Mouse (Mus musculus) limb, embryonic 14.5 days (tissue): ENCODE data around the gene Cela3a. TPM values are rescaled to one million over a fixed set of nuclear protein-coding genes. Genes with fewer than 3 reads are reported as not detected.

Source experiments
- ATAC-seq: fragments of 200-750 bp; cut with Nextera tagmentation; 2 replicates; pipeline ENCODE4 v1.8.0; 2017; ENCODE audit warnings: low read depth, moderate number of reproducible peaks, moderate TSS enrichment; ENCODE audit not compliant: low FRiP score
- DNase-seq: peaks from one replicate; pipeline ENCODE4 v3.0.0-alpha.2; 2015; ENCODE audit warnings: low spot score
- H3K27ac ChIP-seq: fragments of 300-500 bp; sonication (generic); replicated peaks from 2 replicates; pipeline ENCODE4 v1.5.1; 2014; ENCODE audit warnings: low read depth, mild to moderate bottlenecking, low read length, moderate library complexity, mixed read lengths
- H3K27me3 ChIP-seq: fragments of 300-500 bp; sonication (generic); 2 replicates; pipeline ENCODE4 v1.6.1; 2014; ENCODE audit warnings: low read length, mixed read lengths; ENCODE audit not compliant: control insufficient read depth, insufficient read depth
- H3K36me3 ChIP-seq: fragments of 300-500 bp; sonication (generic); 2 replicates; pipeline ENCODE4 v1.6.1; 2014; ENCODE audit warnings: mild to moderate bottlenecking, low read length, moderate library complexity, mixed read lengths; ENCODE audit not compliant: control insufficient read depth, insufficient read depth
- H3K4me1 ChIP-seq: fragments of 300-500 bp; sonication (generic); 2 replicates; pipeline ENCODE4 v1.6.1; 2014; ENCODE audit warnings: antibody characterized with exemption, low read length, mixed read lengths; ENCODE audit not compliant: control insufficient read depth, insufficient read depth
- H3K4me2 ChIP-seq: fragments of 300-500 bp; sonication (generic); replicated peaks from 2 replicates; pipeline ENCODE4 v1.6.1; 2014; ENCODE audit warnings: low read depth, mild to moderate bottlenecking, low read length, moderate library complexity; ENCODE audit not compliant: severe bottlenecking
- H3K4me3 ChIP-seq: fragments of 300-500 bp; sonication (generic); replicated peaks from 2 replicates; pipeline ENCODE4 v1.5.1; 2014; ENCODE audit warnings: low read length
- H3K9ac ChIP-seq: fragments of 300-500 bp; sonication (generic); 2 replicates; pipeline ENCODE4 v1.6.1; 2014; ENCODE audit warnings: mild to moderate bottlenecking, low read depth, low read length, moderate library complexity; ENCODE audit not compliant: severe bottlenecking
- H3K9me3 ChIP-seq: fragments of 300-500 bp; sonication (generic); 2 replicates; pipeline ENCODE4 v1.6.1; 2016; ENCODE audit warnings: low read length; ENCODE audit not compliant: control insufficient read depth
- POLR2A ChIP-seq: fragments of 200-500 bp; IDR thresholded peaks from 2 replicates; pipeline ENCODE4 v1.8.0; 2012; ENCODE audit warnings: inconsistent platforms, mild to moderate bottlenecking, moderate library complexity, borderline replicate concordance; ENCODE audit not compliant: insufficient read depth, insufficient read length; ENCODE audit errors: extremely low read depth
- WGBS: fragments of 180-500 bp; shearing (Covaris S2); extraction: QIAGEN DNeasy Blood & Tissue Kit; methylation state at CpG from one replicate; pipeline ENCODE4 v1.1.7; 2014; 5-methylcytosine and 5-hydroxymethylcytosine counted together
- polyA plus RNA-seq, 2 experiments: library from polyadenylated mRNA; depleted of rRNA in 1 of 2; stranded (reverse) in 1 of 2; unstranded in 1 of 2; fragments of >200 nt; fragmentation: Nextera tagmentation in 1 of 2; extraction: Ambion mirVana in 1 of 2; gene quantifications; 2 replicates each; pipeline versions ENCODE4 v1.2.1 to v1.2.3; 2012 to 2014

Cela3a gene
- polyA plus RNA-seq, 2 experiments, result not detected

- no peak for TF ChIP-seq POLR2A
- H3K4me2 ChIP-seq, result no peak overlapping the region
- ATAC-seq (no peak), DNase-seq (no peak)
- no peak overlapping the region for H3K27ac ChIP-seq
- 50% methylated on average over 7 of the region's 7 CpGs for WGBS
- H3K4me3 ChIP-seq, result no peak overlapping the region
- peaks cover 9% of the 10 kb centered on the region for H3K4me1 ChIP-seq
- no peaks in the 10 kb centered on the region for H3K27me3 ChIP-seq
- H3K9me3 ChIP-seq, result no peaks in the 10 kb centered on the region
- H3K36me3 ChIP-seq, result no peaks in the 10 kb centered on the region
- H3K9ac ChIP-seq, result no peak overlapping the region
These were observed 38.0 kb upstream of the Cela3a start for GRCm38 (mm10) chr4:137447363-137448196.

- DNase-seq (no peak), ATAC-seq (no peak)
- H3K36me3 ChIP-seq, result no peaks in the 10 kb centered on the region
- H3K27me3 ChIP-seq, result no peaks in the 10 kb centered on the region
- H3K9ac ChIP-seq, result no peak overlapping the region
- no peak overlapping the region for H3K27ac ChIP-seq
- no peaks in the 10 kb centered on the region for H3K9me3 ChIP-seq
- no peak for TF ChIP-seq POLR2A
- WGBS, result 86% methylated on average over 4 of the region's 4 CpGs
- no peak overlapping the region for H3K4me2 ChIP-seq
- no peak overlapping the region for H3K4me3 ChIP-seq
- H3K4me1 ChIP-seq, result peaks cover 9% of the 10 kb centered on the region
These were observed 36.3 kb upstream of the Cela3a start for GRCm38 (mm10) chr4:137445881-137446280.

DNA sequence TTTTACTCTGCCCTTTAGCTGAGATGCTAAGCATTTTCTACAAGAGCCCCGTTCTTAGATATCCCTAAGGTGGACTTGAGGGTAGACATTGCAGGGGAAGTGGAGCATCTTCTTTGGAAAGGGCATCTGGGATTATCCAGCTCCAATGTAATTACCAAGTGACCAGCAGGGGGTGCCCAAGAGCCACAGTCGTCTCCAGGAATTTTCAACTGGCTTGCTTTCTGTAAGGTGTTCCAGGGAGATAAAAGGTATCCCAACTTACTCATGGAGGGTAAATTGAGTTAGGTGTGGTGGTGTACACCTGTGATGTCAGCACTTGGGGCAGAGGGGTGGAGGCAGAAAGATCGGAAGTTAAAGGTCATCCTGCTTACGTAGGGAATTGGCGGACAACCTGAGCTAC lies 34.0 kb upstream of the Cela3a start:
- 30% methylated on average over 5 of the region's 5 CpGs for WGBS
- H3K9ac ChIP-seq, result no peak overlapping the region
- H3K36me3 ChIP-seq, result no peaks in the 10 kb centered on the region
- DNase-seq (peak; percentile 58), ATAC-seq (no peak)
- H3K4me2 ChIP-seq, result no peak overlapping the region
- H3K4me3 ChIP-seq, result no peak overlapping the region
- no peak for TF ChIP-seq POLR2A
- H3K4me1 ChIP-seq, result peaks cover 6% of the 10 kb centered on the region
- H3K27me3 ChIP-seq, result no peaks in the 10 kb centered on the region
- H3K27ac ChIP-seq, result no peak overlapping the region
- H3K9me3 ChIP-seq, result no peaks in the 10 kb centered on the region

DNA sequence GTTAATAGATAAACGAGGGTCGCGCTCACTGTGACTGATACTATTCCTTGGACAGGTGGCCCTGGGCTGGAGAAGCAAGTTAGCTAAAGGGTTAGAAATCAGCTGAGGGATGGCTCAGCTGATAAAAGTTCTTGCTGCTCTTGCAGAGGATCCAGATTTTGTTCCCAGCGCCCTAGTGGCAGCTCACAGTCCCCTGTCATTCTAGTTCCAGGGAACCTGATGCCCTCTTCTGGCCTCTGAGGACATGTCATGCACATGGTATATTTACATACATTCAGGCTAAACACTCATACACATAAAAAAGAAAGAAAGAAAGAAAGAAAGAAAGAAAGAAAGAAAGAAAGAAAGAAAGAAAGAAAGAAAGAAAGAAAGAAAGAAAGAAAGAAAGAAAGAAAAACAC lies 31.7 kb upstream of the Cela3a start:
- Histone ChIP-seq H3K9ac (no peak overlapping the region), H3K27me3 (no peaks in the 10 kb centered on the region), H3K9me3 (no peaks in the 10 kb centered on the region), H3K27ac (no peak overlapping the region), H3K4me3 (no peak overlapping the region), H3K4me1 (no peaks in the 10 kb centered on the region), H3K4me2 (no peak overlapping the region), H3K36me3 (no peaks in the 10 kb centered on the region)
- 82% methylated on average over 4 of the region's 4 CpGs for WGBS
- no peak for TF ChIP-seq POLR2A
- no peak for DNase-seq
- ATAC-seq, result no peak

- ATAC-seq (no peak), DNase-seq (no peak)
These were observed 29.3 kb upstream of the Cela3a start for GRCm38 (mm10) chr4:137438842-137439241.

More at GRCm38 (mm10) chr4:137438842-137439241, 29.3 kb upstream of the Cela3a start:
- H3K4me2 ChIP-seq, result no peak overlapping the region
- no peak overlapping the region for H3K9ac ChIP-seq
- H3K4me3 ChIP-seq, result no peak overlapping the region
- no peak for TF ChIP-seq POLR2A
- no peaks in the 10 kb centered on the region for H3K9me3 ChIP-seq
- no peaks in the 10 kb centered on the region for H3K4me1 ChIP-seq
- no peaks in the 10 kb centered on the region for H3K36me3 ChIP-seq
- H3K27ac ChIP-seq, result no peak overlapping the region
- H3K27me3 ChIP-seq, result no peaks in the 10 kb centered on the region
- WGBS, result 89% methylated on average over 8 of the region's 8 CpGs
